Mouse (Mus musculus): ENCODE measurements around the gene Ap1ar. TPM values are rescaled to one million over a fixed set of nuclear protein-coding genes. Genes with fewer than 3 reads are reported as not detected.

Ap1ar gene
- 90.2 and 92.1 TPM in 2 replicates for polyA plus RNA-seq (2015; fragmentation: Nextera tagmentation; extraction: Ambion mirVana)

DNA sequence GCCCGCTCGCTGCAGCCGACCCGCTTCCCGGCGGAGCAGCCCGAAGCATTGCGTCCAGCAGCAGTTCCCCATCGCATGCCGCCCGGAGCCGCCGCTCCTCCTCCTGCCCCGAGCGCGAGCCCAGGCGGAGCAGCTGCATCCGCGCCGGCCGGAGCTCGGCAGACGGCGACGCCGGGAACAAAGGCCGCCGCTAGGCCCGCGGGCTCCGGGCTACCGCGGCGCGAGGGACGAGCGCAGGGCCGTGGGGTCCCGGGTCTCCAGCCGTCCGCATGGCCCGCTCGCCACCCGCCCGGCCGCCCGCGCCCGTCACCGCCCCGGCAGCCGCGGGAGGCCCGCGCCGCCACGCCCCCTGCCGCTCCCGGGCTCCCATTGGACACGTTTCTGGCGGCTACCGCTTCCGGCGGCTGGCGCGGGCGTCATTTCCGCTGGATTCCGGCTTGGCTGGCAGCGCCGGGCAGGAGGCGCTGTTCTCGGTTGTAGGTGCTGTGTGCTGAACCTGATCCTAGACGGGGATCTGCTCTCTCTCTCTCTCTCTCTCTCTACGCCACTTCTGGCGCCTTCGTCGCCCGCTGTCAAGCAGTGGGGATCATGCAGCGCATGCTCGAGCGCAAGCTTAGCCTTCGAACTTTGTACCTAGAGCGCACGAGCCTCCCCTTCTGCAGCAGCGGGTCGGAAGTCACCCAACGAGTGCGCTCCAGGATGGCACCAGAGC, at the start of gene Ap1ar:
TSS of gene Ap1ar (minus strand) at position 370 of the 712 bp plus-strand sequence.
- no peaks in the 10 kb centered on the region for H3K27me3 ChIP-seq (ENCODE audit: control insufficient read depth, insufficient read depth, low read depth, low read length)
- H3K4me2 ChIP-seq (ENCODE audit: low read length) = peak within 1 kb of the TSS; percentile 76
- H3K27ac ChIP-seq (ENCODE audit: low read length) = peak within 1 kb of the TSS; percentile 92
- H3K36me3 ChIP-seq (ENCODE audit: control insufficient read depth, insufficient read depth, low read length) = no peaks in the 10 kb centered on the region
- peak; percentile 98 for ATAC-seq
- under 1% methylated on average over 71 of the region's 89 CpGs for WGBS
- H3K9me3 ChIP-seq (replicated peaks; ENCODE audit: control insufficient read depth, low read length, poor library complexity, severe bottlenecking) = no peaks in the 10 kb centered on the region
- peak within 1 kb of the TSS; percentile 95 for H3K9ac ChIP-seq (ENCODE audit: low read depth, low read length)
- H3K4me3 ChIP-seq (ENCODE audit: low read depth, low read length) = peak within 1 kb of the TSS; percentile 88
- H3K4me1 ChIP-seq (ENCODE audit: control insufficient read depth, insufficient read depth, low read length) = peaks cover 23% of the 10 kb centered on the region

GRCm38 (mm10) chr3:127881684-127882083, 44.4 kb upstream of the Ap1ar start:
- 61% methylated on average over 2 of the region's 2 CpGs for WGBS
- Histone ChIP-seq H3K4me1 (ENCODE audit: control insufficient read depth, insufficient read depth, low read length) (no peaks in the 10 kb centered on the region), H3K27me3 (ENCODE audit: control insufficient read depth, insufficient read depth, low read depth, low read length) (no peaks in the 10 kb centered on the region), H3K9me3 (replicated peaks; ENCODE audit: control insufficient read depth, low read length, poor library complexity, severe bottlenecking) (no peaks in the 10 kb centered on the region), H3K9ac (ENCODE audit: low read depth, low read length) (no peak overlapping the region), H3K4me3 (ENCODE audit: low read depth, low read length) (no peak overlapping the region), H3K36me3 (ENCODE audit: control insufficient read depth, insufficient read depth, low read length) (no peaks in the 10 kb centered on the region), H3K27ac (ENCODE audit: low read length) (no peak overlapping the region), H3K4me2 (ENCODE audit: low read length) (no peak overlapping the region)
- ATAC-seq = no peak

DNA sequence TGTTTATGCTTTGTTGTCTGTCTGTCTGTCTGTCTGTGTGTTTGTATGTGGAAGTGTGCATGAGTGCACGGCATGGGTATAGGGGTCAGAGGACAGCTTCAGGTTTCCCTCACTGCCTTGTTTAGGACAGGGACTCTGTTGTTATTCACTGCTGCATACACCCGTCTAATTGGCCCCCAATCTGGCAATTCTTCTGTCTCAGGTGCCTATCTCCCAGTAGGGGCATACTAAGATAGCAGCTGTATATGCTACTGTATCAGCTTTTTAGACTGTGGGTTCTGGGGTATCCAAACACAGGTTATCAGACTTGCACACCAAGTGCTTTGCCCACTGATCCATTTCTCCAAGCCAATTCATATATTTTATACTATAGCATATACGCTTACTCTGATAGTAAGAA, 42.6 kb upstream of the Ap1ar start:
- no peak overlapping the region for H3K9ac ChIP-seq (ENCODE audit: low read depth, low read length)
- H3K27me3 ChIP-seq (ENCODE audit: control insufficient read depth, insufficient read depth, low read depth, low read length) = no peaks in the 10 kb centered on the region
- no peak for ATAC-seq
- no peaks in the 10 kb centered on the region for H3K36me3 ChIP-seq (ENCODE audit: control insufficient read depth, insufficient read depth, low read length)
- no peak overlapping the region for H3K27ac ChIP-seq (ENCODE audit: low read length)
- H3K9me3 ChIP-seq (replicated peaks; ENCODE audit: control insufficient read depth, low read length, poor library complexity, severe bottlenecking) = no peaks in the 10 kb centered on the region
- WGBS = 88% methylated on average over 3 of the region's 3 CpGs
- H3K4me1 ChIP-seq (ENCODE audit: control insufficient read depth, insufficient read depth, low read length) = no peaks in the 10 kb centered on the region
- no peak overlapping the region for H3K4me3 ChIP-seq (ENCODE audit: low read depth, low read length)
- no peak overlapping the region for H3K4me2 ChIP-seq (ENCODE audit: low read length)

DNA sequence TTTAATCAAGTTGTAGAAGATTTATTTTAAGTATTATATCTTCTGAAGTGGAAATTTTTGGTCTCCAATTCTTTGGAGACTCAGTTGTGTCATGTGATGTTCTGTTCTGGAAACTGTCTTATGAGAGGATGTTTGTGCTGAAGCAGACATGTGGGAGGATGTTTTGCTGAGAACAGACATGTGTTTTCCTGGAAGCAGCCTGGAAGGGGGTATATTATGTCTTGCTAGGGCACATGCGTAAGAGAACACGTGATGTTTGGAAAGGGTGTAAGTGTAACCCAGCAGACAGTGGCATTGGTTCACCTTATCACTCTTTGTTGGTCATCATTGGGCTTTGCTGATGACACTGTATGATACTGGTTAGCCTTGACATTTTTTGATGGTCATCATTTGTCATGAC, 38.2 kb upstream of the Ap1ar start:
- no peak for ATAC-seq
- no peaks in the 10 kb centered on the region for H3K36me3 ChIP-seq (ENCODE audit: control insufficient read depth, insufficient read depth, low read length)
- H3K27ac ChIP-seq (ENCODE audit: low read length) = no peak overlapping the region
- WGBS = 95% methylated on average over 2 of the region's 2 CpGs
- no peaks in the 10 kb centered on the region for H3K9me3 ChIP-seq (replicated peaks; ENCODE audit: control insufficient read depth, low read length, poor library complexity, severe bottlenecking)
- no peaks in the 10 kb centered on the region for H3K4me1 ChIP-seq (ENCODE audit: control insufficient read depth, insufficient read depth, low read length)
- no peak overlapping the region for H3K9ac ChIP-seq (ENCODE audit: low read depth, low read length)
- no peak overlapping the region for H3K4me2 ChIP-seq (ENCODE audit: low read length)
- no peak overlapping the region for H3K4me3 ChIP-seq (ENCODE audit: low read depth, low read length)
- H3K27me3 ChIP-seq (ENCODE audit: control insufficient read depth, insufficient read depth, low read depth, low read length) = no peaks in the 10 kb centered on the region

DNA sequence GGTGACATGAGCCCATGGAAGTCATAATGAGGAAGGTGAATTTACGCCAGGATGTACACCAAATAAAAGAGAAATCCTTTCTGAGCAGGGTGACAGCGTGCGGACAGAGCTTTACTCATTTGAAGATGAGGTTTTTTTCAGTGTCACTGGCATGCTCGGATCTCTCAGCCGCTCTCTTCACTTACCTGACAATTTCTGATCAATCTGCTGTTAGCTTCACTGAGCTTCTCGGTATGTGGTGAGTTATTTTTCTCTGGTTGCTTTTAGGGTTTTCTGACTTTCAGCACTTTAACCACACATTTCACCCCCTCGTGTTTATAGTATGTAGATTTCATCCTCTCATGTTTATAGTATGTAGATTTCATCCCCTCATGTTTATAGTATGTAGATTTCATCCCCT, 37.7 kb upstream of the Ap1ar start:
- H3K36me3 ChIP-seq (ENCODE audit: control insufficient read depth, insufficient read depth, low read length) = no peaks in the 10 kb centered on the region
- H3K9me3 ChIP-seq (replicated peaks; ENCODE audit: control insufficient read depth, low read length, poor library complexity, severe bottlenecking) = no peaks in the 10 kb centered on the region
- no peak overlapping the region for H3K4me3 ChIP-seq (ENCODE audit: low read depth, low read length)
- no peak overlapping the region for H3K27ac ChIP-seq (ENCODE audit: low read length)
- WGBS = 83% methylated on average over 7 of the region's 7 CpGs
- no peaks in the 10 kb centered on the region for H3K4me1 ChIP-seq (ENCODE audit: control insufficient read depth, insufficient read depth, low read length)
- no peak overlapping the region for H3K4me2 ChIP-seq (ENCODE audit: low read length)
- no peaks in the 10 kb centered on the region for H3K27me3 ChIP-seq (ENCODE audit: control insufficient read depth, insufficient read depth, low read depth, low read length)
- no peak overlapping the region for H3K9ac ChIP-seq (ENCODE audit: low read depth, low read length)
- no peak for ATAC-seq

- H3K27ac ChIP-seq (ENCODE audit: low read length) = no peak overlapping the region
- no peak for ATAC-seq
- 56% methylated on average over 4 of the region's 4 CpGs for WGBS
- H3K9ac ChIP-seq (ENCODE audit: low read depth, low read length) = no peak overlapping the region
- H3K9me3 ChIP-seq (replicated peaks; ENCODE audit: control insufficient read depth, low read length, poor library complexity, severe bottlenecking) = no peaks in the 10 kb centered on the region
- no peak overlapping the region for H3K4me2 ChIP-seq (ENCODE audit: low read length)
- no peak overlapping the region for H3K4me3 ChIP-seq (ENCODE audit: low read depth, low read length)
- no peaks in the 10 kb centered on the region for H3K36me3 ChIP-seq (ENCODE audit: control insufficient read depth, insufficient read depth, low read length)
- H3K27me3 ChIP-seq (ENCODE audit: control insufficient read depth, insufficient read depth, low read depth, low read length) = no peaks in the 10 kb centered on the region
- H3K4me1 ChIP-seq (ENCODE audit: control insufficient read depth, insufficient read depth, low read length) = no peaks in the 10 kb centered on the region
These were observed 37.0 kb upstream of the Ap1ar start for GRCm38 (mm10) chr3:127874254-127874883.

DNA sequence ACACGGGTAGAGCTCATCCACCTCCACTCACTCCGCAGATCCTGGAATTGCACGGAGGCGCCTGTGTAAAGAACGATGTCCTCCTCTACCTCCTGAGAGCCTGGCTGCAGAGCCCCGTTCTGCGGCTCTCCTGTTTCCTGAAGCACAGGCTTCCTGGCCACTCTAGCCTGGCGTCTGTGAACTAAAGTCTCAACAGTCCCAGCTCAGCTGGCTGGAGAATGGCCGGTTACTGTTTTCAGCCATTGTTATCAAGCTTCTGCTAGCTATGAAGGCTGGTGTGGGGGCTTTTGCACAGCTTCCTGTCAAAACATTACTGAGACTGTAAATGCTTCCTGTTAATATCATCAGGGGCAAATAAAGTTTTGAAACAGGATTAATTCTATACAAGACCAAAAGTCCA, 34.3 kb upstream of the Ap1ar start:
- Histone ChIP-seq H3K4me2 (ENCODE audit: low read length) (no peak overlapping the region), H3K9me3 (replicated peaks; ENCODE audit: control insufficient read depth, low read length, poor library complexity, severe bottlenecking) (no peaks in the 10 kb centered on the region), H3K9ac (ENCODE audit: low read depth, low read length) (no peak overlapping the region), H3K27ac (ENCODE audit: low read length) (no peak overlapping the region), H3K4me3 (ENCODE audit: low read depth, low read length) (no peak overlapping the region), H3K27me3 (ENCODE audit: control insufficient read depth, insufficient read depth, low read depth, low read length) (no peaks in the 10 kb centered on the region), H3K4me1 (ENCODE audit: control insufficient read depth, insufficient read depth, low read length) (peaks cover 2% of the 10 kb centered on the region; the same call in 1 of the 2 replicates), H3K36me3 (ENCODE audit: control insufficient read depth, insufficient read depth, low read length) (no peaks in the 10 kb centered on the region)
- 83% methylated on average over 9 of the region's 9 CpGs for WGBS
- no peak for ATAC-seq

DNA sequence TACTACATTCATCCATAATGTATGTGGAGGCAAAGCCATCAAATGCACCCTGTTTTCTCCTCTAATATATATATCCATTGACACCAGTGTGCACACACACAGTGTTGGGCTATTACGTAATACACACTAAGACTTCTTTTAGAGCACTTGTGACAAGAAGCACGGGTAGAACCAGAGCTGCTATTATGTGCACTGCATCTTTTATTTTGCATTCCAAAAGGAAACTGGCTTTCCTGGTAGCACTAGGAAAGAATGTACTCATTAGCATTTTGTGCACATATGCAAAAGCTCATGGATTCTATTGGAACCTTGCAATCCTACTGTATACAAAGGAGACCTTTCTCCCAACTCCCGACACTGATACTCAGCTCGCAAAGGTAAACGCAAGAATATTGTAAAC, 31.6 kb upstream of the Ap1ar start:
- 29% methylated on average over 5 of the region's 5 CpGs for WGBS
- ATAC-seq = peak; percentile 75
- H3K4me2 ChIP-seq (ENCODE audit: low read length) = no peak overlapping the region
- H3K27ac ChIP-seq (ENCODE audit: low read length) = no peak overlapping the region
- no peaks in the 10 kb centered on the region for H3K9me3 ChIP-seq (replicated peaks; ENCODE audit: control insufficient read depth, low read length, poor library complexity, severe bottlenecking)
- H3K4me3 ChIP-seq (ENCODE audit: low read depth, low read length) = no peak overlapping the region
- H3K4me1 ChIP-seq (ENCODE audit: control insufficient read depth, insufficient read depth, low read length) = peaks cover 2% of the 10 kb centered on the region; the same call in 1 of the 2 replicates
- H3K27me3 ChIP-seq (ENCODE audit: control insufficient read depth, insufficient read depth, low read depth, low read length) = no peaks in the 10 kb centered on the region
- no peak overlapping the region for H3K9ac ChIP-seq (ENCODE audit: low read depth, low read length)
- no peaks in the 10 kb centered on the region for H3K36me3 ChIP-seq (ENCODE audit: control insufficient read depth, insufficient read depth, low read length)

GRCm38 (mm10) chr3:127868046-127868758, 30.9 kb upstream of the Ap1ar start:
- no peak overlapping the region for H3K4me2 ChIP-seq (ENCODE audit: low read length)
- 43% methylated on average over 9 of the region's 9 CpGs for WGBS
- no peak overlapping the region for H3K4me3 ChIP-seq (ENCODE audit: low read depth, low read length)
- H3K27ac ChIP-seq (ENCODE audit: low read length) = peak overlapping the region; percentile 39
- no peak for ATAC-seq
- H3K9ac ChIP-seq (ENCODE audit: low read depth, low read length) = no peak overlapping the region
- no peaks in the 10 kb centered on the region for H3K9me3 ChIP-seq (replicated peaks; ENCODE audit: control insufficient read depth, low read length, poor library complexity, severe bottlenecking)
- no peaks in the 10 kb centered on the region for H3K36me3 ChIP-seq (ENCODE audit: control insufficient read depth, insufficient read depth, low read length)
- H3K27me3 ChIP-seq (ENCODE audit: control insufficient read depth, insufficient read depth, low read depth, low read length) = no peaks in the 10 kb centered on the region
- H3K4me1 ChIP-seq (ENCODE audit: control insufficient read depth, insufficient read depth, low read length) = peaks cover 2% of the 10 kb centered on the region; the same call in 1 of the 2 replicates

Data from midbrain, embryonic 16.5 days (tissue).